In genomic region chr2:116913677-116914405, GRCm38 (mm10) we compare ENCODE assay signal across 13 mouse cellular contexts. TPM values are rescaled to one million over a fixed set of nuclear protein-coding genes. Genes with fewer than 3 reads are reported as not detected.
DNase-seq lines count a peak whose midpoint lies in the region; ATAC-seq and TF ChIP-seq lines count a peak whose summit lies in the region.
"Had no signal": no experiment of that assay in that cellular context is flagged by ENCODE, and none has a peak within 500 bp of the region (broad histone marks: within the 10 kb centered on the region; RNA-seq: fewer than 3 reads in every experiment).

No protein-coding gene starts in this region.

- no peak overlapping the region for H3K4me3 ChIP-seq in thymus, adult 2 months (ENCODE audit: control insufficient read depth, insufficient read depth, low read length)
- H3K4me3 ChIP-seq: forebrain, embryonic 10.5 days had no signal

- ATAC-seq in inflammation-experienced regulatory T-cells, adult 6 months: no peak
- ATAC-seq: hindbrain, embryonic 16.5 days; Patski had no signal

- 77% methylated on average over 20 of the region's 20 CpGs for WGBS in thymus, adult 2 months

- peak; percentile 15 for DNase-seq in urinary bladder, postnatal 14 days (ENCODE audit: low spot score)
- DNase-seq in urinary bladder, postnatal 25 days (ENCODE audit: low spot score): no peak
- DNase-seq in frontal cortex, postnatal 25 days (ENCODE audit: low spot score in 2 of 2): peak; percentile 55
- DNase-seq in left cerebral cortex, adult 9 months (ENCODE audit: low spot score in 2 of 2): peak; percentile 85 to 86
- no peak for DNase-seq in urinary bladder, postnatal 10 days (ENCODE audit: low spot score)
- DNase-seq in thymus, adult 2 months: no peak
- DNase-seq: cerebellum, adult 18-20 months; thymus, postnatal 14 days had no signal

- no peaks in the 10 kb centered on the region; the same call in 1 of the 2 replicates for H3K27me3 ChIP-seq in thymus, adult 2 months (ENCODE audit: control insufficient read depth, insufficient read depth, low read length)
- H3K27me3 ChIP-seq: Patski had no signal

- H3K4me1 ChIP-seq in thymus, adult 2 months (replicated peaks; ENCODE audit: control insufficient read depth, insufficient read depth, low read length): no peaks in the 10 kb centered on the region
- H3K4me1 ChIP-seq: forebrain, embryonic 10.5 days had no signal

- no peak for TF ChIP-seq CTCF in thymus, adult 2 months (IDR thresholded peaks at IDR 0.05; ENCODE audit: borderline replicate concordance, control insufficient read depth, extremely low read depth, insufficient read depth, low read length, poor library complexity)

- no peaks in the 10 kb centered on the region for H3K36me3 ChIP-seq in thymus, adult 2 months (ENCODE audit: control insufficient read depth, insufficient read depth, low read length)
- H3K36me3 ChIP-seq: forebrain, embryonic 10.5 days had no signal

- TF ChIP-seq POLR2A in thymus, adult 2 months (IDR thresholded peaks at IDR 0.05; ENCODE audit: control insufficient read depth, extremely low read depth, insufficient read depth, low read length, poor library complexity): no peak

- H3K27ac ChIP-seq in thymus, adult 2 months (ENCODE audit: control insufficient read depth, insufficient read depth, low read length): no peak overlapping the region
- H3K27ac ChIP-seq: forebrain, embryonic 10.5 days had no signal

RNA-seq across cellular contexts. Expression of gene Tmco5, which starts 35.4 kb away (rescaled TPM):
- not detected for polyA plus RNA-seq in inflammation-experienced regulatory T-cells, adult 6 months (2017; shearing (Covaris generic))
- polyA plus RNA-seq in thymus, adult 2 months (2012; rRNA removed): not detected in 2 replicates
- polyA plus RNA-seq: forebrain, embryonic 10.5 days; hindbrain, embryonic 16.5 days; limb, embryonic 14.5 days; Patski had no signal

Comparison
In these comparisons a context has a peak if more than half of its experiments do, and no peak if none do; other contexts are left out.
1. DNase-seq: peak in urinary bladder, postnatal 14 days (single experiment), frontal cortex, postnatal 25 days (2 of 2) and left cerebral cortex, adult 9 months (2 of 2); none in urinary bladder, postnatal 25 days (single experiment), urinary bladder, postnatal 10 days (single experiment) and thymus, adult 2 months (single experiment).